Mouse (Mus musculus): ENCODE measurements around the gene Pla2r1.

Pla2r1 gene

DNA sequence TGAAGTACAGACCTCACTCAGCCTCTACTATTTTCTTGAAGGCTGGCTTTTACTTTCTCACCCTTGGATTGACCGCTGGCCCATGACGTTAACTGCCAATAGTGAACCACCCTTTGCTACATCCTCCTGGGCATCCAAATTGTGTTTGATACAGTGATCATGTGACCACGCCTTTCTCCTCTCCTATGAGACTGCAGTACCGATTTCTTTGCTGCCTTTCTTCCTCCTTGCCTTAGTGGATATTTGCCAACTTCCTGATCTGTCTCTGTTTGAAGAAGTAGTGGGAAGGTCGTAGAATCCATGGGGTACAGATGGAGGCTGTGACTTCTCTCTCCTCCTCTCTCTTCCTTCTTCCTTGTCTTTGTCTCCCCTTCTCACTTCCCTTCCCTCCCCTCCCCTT is 147.7 kb downstream of the Pla2r1 start:
- DNase-seq (ENCODE audit: low spot score in 2 of 2) = no peak

DNA sequence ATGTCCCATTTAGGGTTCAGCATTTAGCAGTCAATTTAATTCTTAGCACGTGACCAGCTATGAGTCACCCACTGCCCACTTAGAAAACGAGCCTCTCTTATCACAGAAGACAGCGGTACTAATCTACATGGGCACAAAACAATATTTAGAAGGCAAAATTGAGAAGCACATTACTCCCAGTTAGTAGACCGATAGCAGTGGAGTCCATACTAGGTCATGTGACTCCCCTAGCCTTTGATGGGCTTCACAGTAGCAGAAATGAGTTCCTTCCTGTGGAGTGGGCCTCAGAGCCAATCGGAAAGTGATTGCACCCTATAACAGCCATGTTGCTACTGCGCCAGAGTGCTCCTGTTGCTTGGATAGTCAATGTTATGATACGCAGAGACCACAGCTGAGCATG is 148.3 kb downstream of the Pla2r1 start:
- no peak for DNase-seq (ENCODE audit: low spot score in 2 of 2)

DNA sequence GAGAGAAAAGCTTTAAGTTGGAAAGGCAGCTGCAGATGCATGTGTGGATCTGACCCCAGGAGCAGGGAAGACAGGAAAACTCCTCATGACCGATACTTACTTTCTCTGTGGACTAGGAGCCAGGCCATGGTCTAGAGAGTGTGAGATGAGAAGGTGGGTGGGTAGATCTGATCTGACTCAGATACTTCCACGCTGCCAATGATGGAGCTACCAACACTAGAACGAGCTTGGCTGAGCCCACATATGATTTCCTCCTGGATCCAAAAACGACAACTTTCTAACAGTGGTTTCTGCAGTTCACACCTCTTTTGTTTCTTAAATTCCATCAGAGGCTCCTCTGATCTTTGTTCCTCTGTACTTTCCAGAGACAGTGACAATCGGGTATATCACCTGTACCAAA is 151.4 kb downstream of the Pla2r1 start:
- no peak for DNase-seq (ENCODE audit: low spot score in 2 of 2)

DNA sequence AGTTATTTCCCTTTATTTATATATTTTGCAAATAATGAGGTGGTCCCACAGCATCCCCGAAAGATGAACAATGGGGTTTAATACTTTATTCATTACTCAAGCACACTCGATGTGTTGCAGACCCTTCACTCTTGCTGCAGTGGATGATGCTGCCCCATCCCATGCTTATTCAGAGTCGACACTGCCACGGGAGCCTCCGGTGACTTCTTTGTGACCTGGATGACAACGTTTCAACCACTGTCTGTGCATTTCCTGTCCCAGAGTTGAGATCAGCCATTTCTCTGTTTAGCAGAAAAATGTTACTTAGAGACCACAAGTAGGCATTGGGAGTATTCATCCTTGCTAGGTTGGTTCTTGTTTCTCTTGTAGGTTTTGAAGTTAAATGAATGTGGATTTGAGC is 159.3 kb downstream of the Pla2r1 start:
- no peak for DNase-seq (ENCODE audit: low spot score in 2 of 2)

DNA sequence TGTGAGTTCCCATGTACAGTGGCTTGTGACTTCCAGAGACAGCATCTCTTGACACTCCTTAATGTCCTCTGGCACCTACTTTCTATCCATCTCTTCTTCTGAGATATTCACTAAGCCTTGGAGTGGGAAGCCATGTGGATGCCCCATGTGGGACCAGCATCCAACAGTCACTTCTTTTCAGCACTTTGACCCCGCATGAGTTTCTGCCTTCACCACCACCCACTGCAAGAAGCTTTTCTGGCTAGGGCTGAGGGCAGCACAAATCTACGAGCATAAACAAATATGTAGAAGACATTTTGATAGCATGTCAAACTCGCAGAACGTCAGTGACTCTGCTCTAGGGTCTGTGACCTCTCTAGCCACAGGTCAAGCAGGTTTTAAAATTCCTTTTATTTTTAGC is 160.8 kb downstream of the Pla2r1 start:
- DNase-seq (ENCODE audit: low spot score in 2 of 2) = no peak

DNA sequence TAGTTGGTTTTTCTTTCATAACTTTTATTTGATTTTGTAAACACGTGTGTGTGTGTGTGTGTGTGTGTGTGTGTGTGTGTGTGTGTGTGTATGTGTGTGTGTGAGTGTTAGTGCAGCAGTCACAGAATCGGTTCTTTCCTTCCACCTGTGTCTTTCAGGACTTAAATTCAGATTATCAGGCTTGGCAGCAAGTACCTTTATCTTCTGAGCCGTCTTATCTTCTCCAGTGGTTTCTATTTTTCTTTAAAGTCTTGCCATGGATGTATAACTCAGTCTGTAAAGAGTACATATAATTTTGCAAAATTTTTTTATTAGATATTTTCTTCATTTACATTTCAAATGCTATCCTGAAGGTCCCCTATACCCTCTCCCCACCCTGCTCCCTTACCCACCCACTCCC is 165.7 kb downstream of the Pla2r1 start:
- no peak for DNase-seq (ENCODE audit: low spot score in 2 of 2)

DNA sequence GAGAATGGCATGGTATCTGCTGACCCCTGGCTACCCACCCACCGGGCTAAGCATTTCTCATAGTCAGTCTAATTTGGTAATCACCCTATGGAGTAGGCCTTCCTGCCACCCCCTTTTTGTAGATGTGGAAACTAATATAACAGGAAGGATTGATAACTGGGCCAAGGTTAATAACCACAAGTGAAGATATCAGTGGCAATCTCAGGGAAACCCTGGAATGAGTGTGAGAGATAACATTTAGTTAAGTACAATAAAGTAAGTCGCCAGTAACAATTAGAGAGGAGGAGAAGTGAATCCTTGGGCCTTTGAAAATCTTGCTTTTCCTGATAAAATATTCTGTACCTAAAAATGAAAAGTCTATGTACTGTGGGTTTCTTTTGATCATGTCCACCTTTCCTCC is 166.3 kb downstream of the Pla2r1 start:
- DNase-seq (ENCODE audit: low spot score in 2 of 2) = no peak

DNA sequence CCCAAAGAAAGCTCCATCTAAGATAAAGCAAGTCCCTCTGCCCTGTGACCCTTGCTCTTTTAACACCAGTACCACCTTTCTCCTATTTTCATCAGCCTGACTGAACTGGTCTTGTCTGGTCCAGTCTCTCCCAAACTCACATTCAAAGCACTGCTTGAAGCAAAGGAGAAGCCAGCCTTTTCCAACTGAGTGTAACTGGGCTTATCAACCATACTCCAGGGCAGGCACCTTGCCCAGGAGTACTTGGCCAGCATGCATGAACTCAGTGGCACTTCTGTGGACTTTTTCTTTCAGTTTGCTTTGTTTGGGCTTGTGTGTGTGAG is 168.4 kb downstream of the Pla2r1 start:
- no peak for DNase-seq (ENCODE audit: low spot score in 2 of 2)

DNA sequence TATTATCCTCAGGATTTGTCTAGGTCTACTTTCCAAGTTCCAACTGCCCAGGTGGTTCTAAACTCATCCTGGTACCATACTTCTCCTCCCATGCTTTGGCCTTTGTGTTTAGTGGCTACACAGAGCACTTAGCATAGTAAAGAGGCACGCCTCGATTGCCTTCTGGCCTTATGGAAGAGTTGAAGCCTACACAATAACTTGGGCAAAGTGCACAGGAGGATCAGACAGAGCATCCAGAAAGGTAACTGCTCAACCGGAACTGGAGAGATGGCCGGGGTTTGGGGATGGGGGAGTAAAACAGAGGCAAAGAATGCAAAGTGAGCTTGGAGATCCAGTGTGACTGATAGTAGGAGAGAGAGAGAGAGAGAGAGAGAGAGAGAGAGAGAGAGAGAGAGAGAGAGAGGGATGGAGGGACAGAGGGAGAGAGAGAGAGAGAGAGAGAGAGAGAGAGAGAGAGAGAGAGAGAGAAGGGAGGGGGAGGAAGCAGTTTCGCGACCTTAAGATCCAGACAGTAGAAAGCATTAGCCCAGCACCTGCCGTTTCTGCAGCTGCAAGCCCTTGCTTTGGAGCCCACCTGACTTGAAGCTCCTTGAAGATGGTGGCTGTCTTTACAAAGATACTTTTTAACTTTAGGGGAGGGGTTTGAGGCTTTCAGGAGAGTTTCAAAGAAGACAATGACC is 168.9 kb downstream of the Pla2r1 start:
- DNase-seq (ENCODE audit: low spot score in 2 of 2) = no peak

DNA sequence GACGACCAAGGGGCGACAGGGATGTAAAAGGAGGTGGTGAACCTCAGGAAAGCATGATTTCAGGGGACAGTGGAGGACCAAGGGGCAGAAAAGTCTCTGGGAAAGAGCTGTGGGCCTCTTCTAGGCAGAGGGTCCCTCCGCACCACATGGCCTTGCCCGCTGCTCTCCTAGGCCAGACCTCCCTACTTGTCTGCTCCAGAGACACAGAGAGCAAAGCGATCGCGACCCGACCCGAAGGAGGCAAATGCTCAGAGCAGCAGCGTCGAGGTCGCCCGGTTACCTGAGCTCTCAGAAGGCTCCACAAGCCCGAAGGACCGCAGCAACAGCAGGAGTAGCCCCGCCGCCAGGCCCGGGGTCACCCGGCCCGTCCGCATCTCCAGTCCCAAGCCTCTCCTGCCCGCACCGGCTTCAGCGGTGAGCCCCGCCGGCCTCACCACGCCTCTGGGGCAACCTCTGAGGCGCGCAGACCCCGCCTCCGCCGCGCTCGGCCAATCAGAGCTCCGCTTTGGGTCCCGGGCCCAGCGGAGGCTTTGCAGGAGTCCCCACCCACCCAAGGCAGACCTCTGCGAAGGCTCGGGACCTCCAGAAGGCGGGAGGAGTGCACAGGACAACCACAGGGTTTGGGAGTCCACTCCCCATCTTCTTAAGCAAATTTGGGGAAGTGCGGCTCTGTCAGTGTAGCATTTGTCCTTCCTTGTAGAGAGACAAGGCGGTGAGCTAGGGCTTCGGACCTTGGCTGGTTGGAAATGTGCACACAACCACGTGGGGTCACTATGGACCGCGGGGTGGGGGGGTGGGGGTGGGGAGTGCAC is 170.0 kb downstream of the Pla2r1 start, which contains the start of gene Ly75:
TSS of gene Ly75 (minus strand) at position 446 of the 812 bp plus-strand sequence.
- DNase-seq (ENCODE audit: low spot score in 2 of 2) = peak; percentile 41 to 74

DNA sequence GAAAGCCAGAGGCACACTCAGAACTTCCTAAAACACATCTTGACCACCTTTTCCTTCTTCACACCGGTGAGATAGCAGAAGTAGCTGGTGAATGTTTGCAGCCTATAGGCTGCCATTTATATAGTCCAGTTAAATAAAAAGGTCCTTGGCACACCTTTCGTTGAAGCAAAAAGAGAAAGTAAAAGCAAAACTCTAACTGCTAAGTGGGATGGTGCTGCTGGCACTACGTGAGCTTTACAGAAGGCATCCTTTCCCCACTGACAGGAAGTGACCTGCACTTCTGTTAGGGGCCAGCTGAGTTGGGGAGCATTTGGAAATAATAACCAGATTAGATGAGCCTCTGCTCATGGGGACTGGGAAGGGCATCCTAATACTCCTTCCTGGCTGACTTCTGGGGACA is 170.8 kb downstream of the Pla2r1 start:
- DNase-seq (ENCODE audit: low spot score in 2 of 2) = no peak

DNA sequence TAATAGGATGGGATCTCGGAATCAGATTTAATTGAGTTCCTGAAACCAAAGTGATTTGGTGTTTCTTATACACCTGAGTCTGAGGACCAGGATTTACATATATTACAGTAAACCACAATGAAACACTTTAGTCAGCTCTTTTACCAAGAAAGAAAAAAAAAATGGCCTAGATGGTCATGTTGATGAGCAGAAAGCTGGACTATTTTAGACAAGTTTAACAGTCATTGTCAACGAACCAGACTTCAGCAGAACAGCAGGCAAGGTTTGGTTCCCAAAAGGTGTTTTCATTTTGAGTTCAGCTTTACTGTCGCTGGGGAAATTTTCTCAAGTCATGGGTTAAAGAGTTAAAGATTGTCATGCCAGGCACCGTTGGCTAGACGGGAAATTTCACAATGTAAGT is 175.8 kb downstream of the Pla2r1 start:
- DNase-seq (ENCODE audit: low spot score in 2 of 2) = no peak

DNA sequence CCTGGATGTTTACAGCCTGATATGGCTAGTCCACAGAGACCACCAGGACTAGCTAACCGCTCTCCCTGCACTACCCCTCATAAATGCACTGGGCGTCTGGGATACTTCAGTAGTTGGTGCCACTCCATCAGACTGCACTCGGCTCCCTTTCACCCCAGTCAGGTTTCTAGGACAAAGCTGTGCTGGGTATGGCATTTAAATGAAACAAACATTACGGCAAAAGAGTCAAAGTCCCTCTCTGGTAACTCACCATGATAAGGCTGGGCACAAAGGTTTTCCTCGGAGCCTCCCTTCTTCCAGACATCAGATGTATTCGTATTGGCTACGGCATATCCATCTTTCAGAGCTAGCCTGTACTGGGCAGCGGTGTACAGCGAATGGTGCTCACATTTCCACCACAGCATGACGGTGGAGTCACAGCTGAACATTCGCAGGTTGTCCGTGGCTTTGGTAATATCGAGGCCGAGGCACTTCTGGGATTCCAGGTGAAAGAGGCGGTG is 177.4 kb downstream of the Pla2r1 start:
- DNase-seq (ENCODE audit: low spot score in 2 of 2) = no peak

DNA sequence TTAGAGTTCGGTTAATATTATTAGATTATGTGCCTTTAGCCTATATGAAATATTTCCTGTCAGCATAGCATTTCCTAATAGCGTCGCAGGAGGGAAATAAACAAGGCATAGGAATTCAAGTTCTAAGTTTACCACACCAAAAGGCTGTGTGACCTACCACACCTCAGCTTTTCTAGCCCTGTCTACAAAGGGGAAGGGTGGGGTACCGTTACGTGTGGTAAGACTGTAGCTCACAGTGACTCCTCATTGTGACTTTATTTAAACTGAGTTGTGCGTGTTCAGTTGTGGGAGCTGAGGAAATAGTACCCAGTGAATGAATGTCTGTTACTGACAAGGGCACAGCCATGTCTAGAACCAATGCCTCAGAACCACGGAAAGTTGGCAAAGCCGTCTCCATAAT is 178.0 kb downstream of the Pla2r1 start:
- no peak for DNase-seq (ENCODE audit: low spot score in 2 of 2)

DNA sequence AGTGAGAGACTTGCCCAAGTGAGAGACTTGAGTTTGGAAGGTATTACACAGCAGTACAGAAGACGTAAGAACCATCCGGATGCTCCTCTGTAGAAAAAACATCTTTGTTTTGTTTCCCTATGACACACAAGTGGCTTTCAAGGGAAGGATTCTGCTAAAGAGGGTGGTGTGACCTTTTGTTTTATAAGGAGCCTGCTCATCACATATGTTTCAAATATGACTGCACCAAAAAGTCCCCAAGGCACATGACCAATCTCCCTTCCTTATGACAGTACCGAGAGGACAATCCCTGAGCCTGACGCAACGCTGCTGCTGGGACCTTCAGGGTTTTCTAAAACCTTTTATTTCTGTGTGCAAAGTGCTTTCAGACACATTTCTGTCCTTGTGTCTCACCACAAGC is 182.9 kb downstream of the Pla2r1 start:
- DNase-seq (ENCODE audit: low spot score in 2 of 2) = no peak

DNA sequence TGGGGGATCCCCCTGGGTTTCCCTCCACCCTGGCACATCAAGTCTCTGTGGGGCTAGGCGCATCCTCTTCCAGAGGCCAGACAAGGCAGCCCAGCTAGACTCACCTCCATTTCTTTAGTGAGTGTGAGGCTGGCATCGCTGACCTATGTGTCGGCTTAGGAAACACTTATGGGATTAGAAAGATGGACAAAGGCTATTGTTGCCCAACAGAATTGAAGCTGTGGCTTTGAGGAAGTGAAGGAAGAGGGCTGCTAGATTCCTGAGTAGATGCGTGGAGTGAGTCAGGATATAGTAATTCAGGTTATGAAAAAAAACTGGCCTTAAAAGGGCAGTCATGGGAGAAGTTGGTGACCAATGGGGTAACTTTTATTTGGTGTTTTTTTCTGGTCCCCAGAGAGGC is 183.7 kb downstream of the Pla2r1 start:
- no peak for DNase-seq (ENCODE audit: low spot score in 2 of 2)

DNA sequence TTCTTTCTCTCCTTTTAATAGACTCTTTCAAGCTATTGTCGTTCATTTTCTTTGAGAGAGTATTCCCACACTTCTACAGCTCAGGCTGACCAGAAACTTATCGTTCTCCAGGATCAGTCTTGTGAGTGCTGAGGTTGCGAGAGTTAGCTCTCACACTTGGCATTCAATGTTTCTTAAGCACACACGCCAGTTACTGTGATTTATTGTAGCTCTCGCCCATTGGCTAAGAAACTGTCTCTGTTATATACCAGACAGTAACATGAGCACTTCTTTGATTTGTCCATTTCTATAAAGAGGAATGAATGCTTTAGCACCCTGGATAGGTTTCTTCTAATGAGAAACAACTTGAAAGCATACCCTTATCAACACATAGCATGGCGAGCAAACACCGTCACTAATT is 185.2 kb downstream of the Pla2r1 start:
- DNase-seq (ENCODE audit: low spot score in 2 of 2) = no peak

All from cerebellum, postnatal 4 days (tissue).